In genomic region chr2:179013891-179014593, GRCm38 (mm10) we compare ENCODE assay signal across 19 mouse cellular contexts.
"Had no signal": no experiment of that assay in that cellular context is flagged by ENCODE, and none has a peak within 500 bp of the region (broad histone marks: within the 10 kb centered on the region; RNA-seq: fewer than 3 reads in every experiment).

No protein-coding gene starts in this region.

- H3K36me3 ChIP-seq: intestine, embryonic 15.5 days; liver, embryonic 13.5 days; midbrain, embryonic 13.5 days; neural tube, embryonic 12.5 days; neural tube, embryonic 15.5 days had no signal

- DNase-seq: kidney, adult 11 months; kidney, postnatal 10 days; layer of hippocampus, adult 9-11 months; liver, embryonic 13.5 days; lung, adult 2 months; lung, postnatal 14 days; lung, postnatal 4 days; right cerebral cortex, adult 18-20 months; right cerebral cortex, postnatal 14 days; right cerebral cortex, postnatal 4 days; thymus, adult 2 months; thymus, postnatal 14 days; thymus, postnatal 4 days had no signal

- H3K27ac ChIP-seq: intestine, embryonic 15.5 days; layer of hippocampus, adult 2 months; liver, embryonic 13.5 days; midbrain, embryonic 13.5 days; neural tube, embryonic 12.5 days; neural tube, embryonic 15.5 days; stomach, postnatal 0 days had no signal

- H3K4me3 ChIP-seq: intestine, embryonic 15.5 days; layer of hippocampus, adult 2 months; liver, embryonic 13.5 days; midbrain, embryonic 13.5 days; neural tube, embryonic 12.5 days; neural tube, embryonic 15.5 days had no signal

- H3K9me3 ChIP-seq: intestine, embryonic 15.5 days; liver, embryonic 13.5 days; midbrain, embryonic 13.5 days; neural tube, embryonic 12.5 days; neural tube, embryonic 15.5 days had no signal

- H3K9ac ChIP-seq: intestine, embryonic 15.5 days; liver, embryonic 13.5 days; midbrain, embryonic 13.5 days; neural tube, embryonic 12.5 days; neural tube, embryonic 15.5 days had no signal

- H3K4me2 ChIP-seq: intestine, embryonic 15.5 days; liver, embryonic 13.5 days; midbrain, embryonic 13.5 days; neural tube, embryonic 12.5 days; neural tube, embryonic 15.5 days had no signal

- H3K4me1 ChIP-seq: intestine, embryonic 15.5 days; liver, embryonic 13.5 days; neural tube, embryonic 12.5 days; neural tube, embryonic 15.5 days had no signal

- ATAC-seq: intestine, embryonic 15.5 days; midbrain, embryonic 13.5 days had no signal

- H3K27me3 ChIP-seq: intestine, embryonic 15.5 days; liver, embryonic 13.5 days; neural tube, embryonic 12.5 days; neural tube, embryonic 15.5 days had no signal
